Mouse (Mus musculus) limb, embryonic 14.5 days (tissue): ENCODE data around the gene Mlxip. TPM values are rescaled to one million over a fixed set of nuclear protein-coding genes. Genes with fewer than 3 reads are reported as not detected.

Experiments
- ATAC-seq: fragments of 200-750 bp; cut with Nextera tagmentation; 2 replicates; pipeline ENCODE4 v1.8.0; 2017; ENCODE audit warnings: low read depth, moderate number of reproducible peaks, moderate TSS enrichment; ENCODE audit not compliant: low FRiP score
- DNase-seq: peaks from one replicate; pipeline ENCODE4 v3.0.0-alpha.2; 2015; ENCODE audit warnings: low spot score
- H3K27ac ChIP-seq: fragments of 300-500 bp; sonication (generic); replicated peaks from 2 replicates; pipeline ENCODE4 v1.5.1; 2014; ENCODE audit warnings: low read depth, mild to moderate bottlenecking, low read length, moderate library complexity, mixed read lengths
- H3K27me3 ChIP-seq: fragments of 300-500 bp; sonication (generic); 2 replicates; pipeline ENCODE4 v1.6.1; 2014; ENCODE audit warnings: low read length, mixed read lengths; ENCODE audit not compliant: control insufficient read depth, insufficient read depth
- H3K36me3 ChIP-seq: fragments of 300-500 bp; sonication (generic); 2 replicates; pipeline ENCODE4 v1.6.1; 2014; ENCODE audit warnings: mild to moderate bottlenecking, low read length, moderate library complexity, mixed read lengths; ENCODE audit not compliant: control insufficient read depth, insufficient read depth
- H3K4me1 ChIP-seq: fragments of 300-500 bp; sonication (generic); 2 replicates; pipeline ENCODE4 v1.6.1; 2014; ENCODE audit warnings: antibody characterized with exemption, low read length, mixed read lengths; ENCODE audit not compliant: control insufficient read depth, insufficient read depth
- H3K4me2 ChIP-seq: fragments of 300-500 bp; sonication (generic); replicated peaks from 2 replicates; pipeline ENCODE4 v1.6.1; 2014; ENCODE audit warnings: low read depth, mild to moderate bottlenecking, low read length, moderate library complexity; ENCODE audit not compliant: severe bottlenecking
- H3K4me3 ChIP-seq: fragments of 300-500 bp; sonication (generic); replicated peaks from 2 replicates; pipeline ENCODE4 v1.5.1; 2014; ENCODE audit warnings: low read length
- H3K9ac ChIP-seq: fragments of 300-500 bp; sonication (generic); 2 replicates; pipeline ENCODE4 v1.6.1; 2014; ENCODE audit warnings: mild to moderate bottlenecking, low read depth, low read length, moderate library complexity; ENCODE audit not compliant: severe bottlenecking
- H3K9me3 ChIP-seq: fragments of 300-500 bp; sonication (generic); 2 replicates; pipeline ENCODE4 v1.6.1; 2016; ENCODE audit warnings: low read length; ENCODE audit not compliant: control insufficient read depth
- POLR2A ChIP-seq: fragments of 200-500 bp; IDR thresholded peaks from 2 replicates; pipeline ENCODE4 v1.8.0; 2012; ENCODE audit warnings: inconsistent platforms, mild to moderate bottlenecking, moderate library complexity, borderline replicate concordance; ENCODE audit not compliant: insufficient read depth, insufficient read length; ENCODE audit errors: extremely low read depth
- WGBS: fragments of 180-500 bp; shearing (Covaris S2); extraction: QIAGEN DNeasy Blood & Tissue Kit; methylation state at CpG from one replicate; pipeline ENCODE4 v1.1.7; 2014; 5-methylcytosine and 5-hydroxymethylcytosine counted together
- polyA plus RNA-seq, 2 experiments: library from polyadenylated mRNA; depleted of rRNA in 1 of 2; stranded (reverse) in 1 of 2; unstranded in 1 of 2; fragments of >200 nt; fragmentation: Nextera tagmentation in 1 of 2; extraction: Ambion mirVana in 1 of 2; gene quantifications; 2 replicates each; pipeline versions ENCODE4 v1.2.1 to v1.2.3; 2012 to 2014

The Mlxip gene
- polyA plus RNA-seq, 2 experiments, result 16.5 to 28.3 TPM

GRCm38 (mm10) chr5:123416566-123417518 lies 22.2 kb downstream of the Mlxip start:
- peaks cover 11% of the 10 kb centered on the region; the same call in 1 of the 2 replicates for H3K4me1 ChIP-seq
- no peak overlapping the region for H3K4me3 ChIP-seq
- no peak overlapping the region for H3K9ac ChIP-seq
- WGBS, result 81% methylated on average over 8 of the region's 8 CpGs
- H3K27me3 ChIP-seq, result no peaks in the 10 kb centered on the region
- TF ChIP-seq POLR2A, result no peak
- H3K27ac ChIP-seq, result no peak overlapping the region
- ATAC-seq (no peak), DNase-seq (no peak)
- no peaks in the 10 kb centered on the region for H3K36me3 ChIP-seq
- no peaks in the 10 kb centered on the region for H3K9me3 ChIP-seq
- H3K4me2 ChIP-seq, result no peak overlapping the region

- 45% methylated on average over 2 of the region's 2 CpGs for WGBS
- TF ChIP-seq POLR2A, result no peak
- Histone ChIP-seq H3K4me3 (no peak overlapping the region), H3K4me1 (peaks cover 6% of the 10 kb centered on the region; the same call in 1 of the 2 replicates), H3K27ac (no peak overlapping the region), H3K9ac (no peak overlapping the region), H3K27me3 (no peaks in the 10 kb centered on the region), H3K9me3 (no peaks in the 10 kb centered on the region), H3K36me3 (no peaks in the 10 kb centered on the region), H3K4me2 (no peak overlapping the region)
- DNase-seq (peak; percentile 59), ATAC-seq (no peak)
Measured at GRCm38 (mm10) chr5:123423885-123424284, 29.3 kb downstream of the Mlxip start.

GRCm38 (mm10) chr5:123427556-123427955 lies 33.0 kb downstream of the Mlxip start:
- no peak overlapping the region for H3K9ac ChIP-seq
- TF ChIP-seq POLR2A, result no peak
- H3K4me1 ChIP-seq, result 0 out of 2 replicates have a peak, but pooled peaks cover 2% of the 10 kb centered on the region
- no peaks in the 10 kb centered on the region for H3K27me3 ChIP-seq
- H3K27ac ChIP-seq, result no peak overlapping the region
- ATAC-seq (no peak), DNase-seq (no peak)
- 90% methylated on average over 1 of the region's 1 CpGs for WGBS
- H3K9me3 ChIP-seq, result no peaks in the 10 kb centered on the region
- no peak overlapping the region for H3K4me2 ChIP-seq
- H3K36me3 ChIP-seq, result no peaks in the 10 kb centered on the region
- no peak overlapping the region for H3K4me3 ChIP-seq

- H3K4me3 ChIP-seq, result no peak overlapping the region
- no peaks in the 10 kb centered on the region for H3K27me3 ChIP-seq
- no peak overlapping the region for H3K27ac ChIP-seq
- 80% methylated on average over 13 of the region's 13 CpGs for WGBS
- ATAC-seq, result no peak
- peak; percentile 38 for DNase-seq
- H3K9me3 ChIP-seq, result no peaks in the 10 kb centered on the region
- no peak overlapping the region for H3K4me2 ChIP-seq
- no peak overlapping the region for H3K9ac ChIP-seq
- H3K36me3 ChIP-seq, result no peaks in the 10 kb centered on the region
- 0 out of 2 replicates have a peak, but pooled peaks cover 2% of the 10 kb centered on the region for H3K4me1 ChIP-seq
- no peak for TF ChIP-seq POLR2A
Measured at GRCm38 (mm10) chr5:123431524-123432304, 37.1 kb downstream of the Mlxip start.

- Histone ChIP-seq H3K36me3 (no peaks in the 10 kb centered on the region), H3K4me2 (no peak overlapping the region), H3K4me3 (no peak overlapping the region), H3K4me1 (0 out of 2 replicates have a peak, but pooled peaks cover 2% of the 10 kb centered on the region), H3K27me3 (no peaks in the 10 kb centered on the region), H3K9me3 (no peaks in the 10 kb centered on the region), H3K9ac (no peak overlapping the region), H3K27ac (no peak overlapping the region)
- DNase-seq (no peak), ATAC-seq (no peak)
- WGBS, result 79% methylated on average over 3 of the region's 3 CpGs
- TF ChIP-seq POLR2A, result no peak
Measured at GRCm38 (mm10) chr5:123432305-123432874, 37.8 kb downstream of the Mlxip start.
